Mouse (Mus musculus) layer of hippocampus, adult 2 months (tissue): ENCODE data around the gene Hfe2. TPM values are rescaled to one million over a fixed set of nuclear protein-coding genes. Genes with fewer than 3 reads are reported as not detected.
A peak's percentile ranks its signal among the peaks of the same experiment; 100 is the strongest.

ENCODE experiments used
- DNase-seq, 2 experiments: peaks; one replicate each; pipeline ENCODE4 v3.0.0; 2022; ENCODE audit warnings: low spot score in 2 of 2
- H3K27ac ChIP-seq: fragments of 200-600 bp; 2 replicates; pipeline ENCODE4 v1.8.1; 2022
- H3K4me3 ChIP-seq: fragments of 200-600 bp; 2 replicates; pipeline ENCODE4 v1.8.1; 2022; ENCODE audit warnings: mild to moderate bottlenecking
- CTCF ChIP-seq: fragments of 200-600 bp; conservative IDR thresholded peaks from 2 replicates; pipeline ENCODE4 v1.8.1; 2022; ENCODE audit warnings: antibody characterized with exemption, mild to moderate bottlenecking, moderate library complexity
- total RNA-seq, 2 experiments: library from RNA; stranded (reverse); gene quantifications; 2 replicates each; pipeline ENCODE4 v1.2.3; 2021

The Hfe2 gene
- total RNA-seq, 2 experiments from 2014 or later, result 0.23 TPM; not detected in 1

DNA sequence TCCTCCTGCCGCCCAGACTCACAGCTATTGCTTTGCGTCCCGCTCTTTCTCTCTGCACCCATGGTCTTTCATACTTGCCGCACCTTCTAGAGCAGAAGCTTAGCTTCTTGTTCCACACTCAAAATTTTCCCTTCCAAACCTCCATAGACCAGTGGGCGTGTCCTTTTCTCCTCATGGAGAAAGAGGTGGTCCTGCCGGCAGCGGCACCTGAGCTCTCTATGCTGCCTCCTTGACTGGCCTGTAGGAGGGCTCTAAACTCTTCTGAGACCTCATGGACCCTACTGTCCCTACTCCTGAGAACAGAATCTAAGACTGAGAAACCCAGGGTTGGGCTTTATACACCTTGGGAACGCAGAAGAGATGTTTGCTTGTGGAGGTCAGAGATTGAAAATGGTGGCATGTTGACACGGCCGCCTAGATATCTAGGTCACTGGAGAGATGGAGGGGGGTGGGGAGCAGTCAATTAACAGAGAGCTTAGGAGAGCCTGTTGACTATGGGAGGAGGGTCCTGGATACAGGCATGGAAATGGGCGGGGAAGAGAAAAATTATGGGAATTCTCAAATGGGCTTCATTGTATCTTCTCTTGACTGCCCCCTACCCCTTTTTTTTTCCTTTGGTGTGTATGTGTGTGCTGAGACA, 45.1 kb downstream of the Hfe2 start:
- no peak for TF ChIP-seq CTCF
- no peak for DNase-seq
- Histone ChIP-seq H3K4me3 (no peak overlapping the region), H3K27ac (no peak overlapping the region; the same call in 1 of the 2 replicates)

DNA sequence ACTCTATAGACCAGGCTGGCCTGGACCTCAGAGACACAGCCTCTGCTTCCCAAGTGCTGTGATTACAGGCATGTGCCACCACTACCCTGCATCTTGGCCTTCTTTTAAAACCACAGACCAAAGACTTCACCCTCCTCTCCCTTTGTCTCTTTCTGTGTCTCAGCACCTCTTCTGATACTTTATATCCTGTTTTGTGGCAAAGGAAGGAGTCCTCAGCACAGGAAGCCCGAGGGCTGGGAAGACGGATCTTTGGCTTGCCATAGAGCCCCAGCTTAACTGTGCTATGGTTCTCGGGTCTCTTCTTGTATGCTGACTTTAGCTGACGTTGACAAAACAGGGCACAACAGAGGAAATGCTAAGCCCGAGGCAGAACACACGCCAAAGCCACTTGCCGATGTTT, 45.7 kb downstream of the Hfe2 start:
- Histone ChIP-seq H3K27ac (no peak overlapping the region; the same call in 1 of the 2 replicates), H3K4me3 (no peak overlapping the region)
- no peak for TF ChIP-seq CTCF
- no peak for DNase-seq

DNA sequence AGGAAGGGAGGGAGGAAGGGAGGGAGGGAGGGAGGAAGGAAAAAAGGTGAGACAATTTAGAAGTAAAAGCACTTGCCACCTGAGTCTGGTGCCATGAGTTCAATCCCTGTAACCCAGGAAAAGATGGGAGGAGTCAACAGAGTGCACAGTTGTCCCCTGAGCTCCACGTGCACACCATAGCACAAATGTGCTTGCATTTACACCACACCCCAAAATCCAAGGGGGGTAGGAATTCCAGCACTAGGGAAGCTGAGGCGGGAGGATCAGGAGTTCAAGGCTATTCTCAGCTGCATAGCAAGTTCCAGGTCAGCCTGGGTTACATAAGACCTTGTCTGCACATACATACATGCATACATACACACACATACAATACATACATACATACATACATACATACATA, 46.4 kb downstream of the Hfe2 start:
- no peak overlapping the region for H3K4me3 ChIP-seq
- peak overlapping the region; percentile 60; the same call in 1 of the 2 replicates for H3K27ac ChIP-seq
- no peak for TF ChIP-seq CTCF
- DNase-seq, result no peak

GRCm38 (mm10) chr3:96571896-96572698, 47.1 kb downstream of the Hfe2 start:
- H3K27ac ChIP-seq, result peak overlapping the region; percentile 60; the same call in 1 of the 2 replicates
- no peak for TF ChIP-seq CTCF
- H3K4me3 ChIP-seq, result no peak overlapping the region
- DNase-seq, result no peak

DNA sequence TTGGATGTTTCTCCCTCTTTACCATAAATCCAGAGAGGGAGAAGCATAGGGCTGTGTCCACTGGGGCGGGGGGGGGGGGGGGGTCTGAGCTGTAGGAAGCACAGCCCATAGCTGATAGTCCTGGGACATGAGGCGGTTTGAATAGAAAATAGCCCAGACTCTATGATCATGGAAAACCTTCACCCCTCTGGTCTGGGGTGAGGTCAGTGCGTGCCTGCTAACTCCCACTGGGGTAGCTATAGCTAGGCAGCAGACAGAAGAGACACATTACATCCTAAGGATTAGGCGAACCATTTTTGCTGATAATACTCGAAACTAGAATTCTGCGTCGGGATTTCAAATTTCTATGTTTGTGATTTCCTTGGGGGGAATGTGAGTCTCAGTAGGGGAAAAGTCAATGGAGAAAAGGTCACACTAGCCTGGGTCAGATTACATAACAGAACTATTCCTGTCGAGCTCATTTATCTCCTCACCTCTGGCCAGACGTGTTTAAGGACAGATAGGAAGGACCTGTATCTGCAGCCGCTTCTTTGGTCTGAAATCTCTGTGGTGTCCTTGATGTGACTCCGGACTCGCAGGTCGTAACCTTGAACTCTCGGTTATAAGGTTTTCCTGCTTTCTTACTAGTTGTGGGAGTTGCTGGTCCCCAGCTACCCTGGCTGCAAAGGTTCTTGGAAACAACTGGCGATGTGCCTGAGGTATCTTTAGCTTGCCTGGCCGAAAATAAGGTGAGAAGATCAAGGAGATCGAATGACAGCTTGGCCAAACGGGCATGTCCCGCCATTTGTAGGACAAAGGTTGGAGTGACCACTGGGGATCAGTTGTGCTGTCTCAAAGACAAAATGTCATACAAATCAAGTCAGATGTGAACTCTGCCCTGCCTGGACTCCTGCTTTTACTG, 48.9 kb downstream of the Hfe2 start:
- no peak for DNase-seq
- Histone ChIP-seq H3K4me3 (no peak overlapping the region), H3K27ac (no peak overlapping the region)
- TF ChIP-seq CTCF, result no peak

- DNase-seq, result no peak
- H3K27ac ChIP-seq, result peak overlapping the region; percentile 82; the same call in 1 of the 2 replicates
- H3K4me3 ChIP-seq, result no peak overlapping the region
- no peak for TF ChIP-seq CTCF
These were observed 50.5 kb downstream of the Hfe2 start for GRCm38 (mm10) chr3:96575272-96575984.

GRCm38 (mm10) chr3:96576005-96576658, 51.2 kb downstream of the Hfe2 start:
- Histone ChIP-seq H3K4me3 (peak overlapping the region; percentile 33), H3K27ac (peak overlapping the region; percentile 82)
- DNase-seq, result no peak
- TF ChIP-seq CTCF, result no peak

DNA sequence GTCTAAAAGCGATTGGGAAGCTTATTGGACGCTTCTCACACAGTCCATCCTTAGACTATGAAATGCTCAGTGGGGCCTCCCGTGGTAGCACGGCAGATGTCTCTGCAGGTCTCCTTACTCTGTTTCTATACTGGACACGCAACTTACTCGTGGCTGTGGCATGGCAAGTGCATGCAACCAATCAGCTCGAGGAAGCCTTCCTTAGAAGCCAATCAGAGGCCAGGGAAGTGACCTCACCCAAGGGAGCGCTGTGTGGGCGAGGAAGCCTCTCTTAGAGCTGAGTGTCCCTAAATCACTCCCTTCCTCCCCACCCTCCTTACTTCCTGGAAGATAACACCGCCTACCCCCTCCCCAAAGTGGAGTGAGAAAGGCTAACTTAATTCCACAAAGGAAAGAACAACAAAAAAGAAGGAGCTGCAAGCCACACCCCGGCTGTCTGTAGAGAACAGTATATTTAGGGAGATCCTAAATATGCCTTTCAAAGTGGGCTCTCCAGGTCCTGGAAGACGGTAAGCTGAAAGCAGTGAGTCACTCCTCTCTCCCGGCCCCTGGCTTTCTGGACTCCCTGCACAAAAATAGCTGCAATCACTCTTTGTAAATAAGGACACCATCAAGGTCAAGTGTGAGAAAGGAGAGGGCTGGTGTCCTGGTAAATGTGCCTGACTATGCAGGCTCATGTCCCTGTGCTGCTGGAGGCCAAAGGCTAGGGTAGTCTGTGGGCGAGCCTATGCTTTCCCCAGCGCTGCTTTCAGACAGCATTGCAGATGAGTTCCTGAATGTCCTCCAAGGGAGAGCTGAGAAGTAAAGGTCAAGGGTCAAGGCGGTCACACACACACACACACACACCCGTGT, 51.9 kb downstream of the Hfe2 start, which contains the start of gene Gm16253:
Gm16253 (plus strand) TSS at position 295 of the 852 bp plus-strand sequence.
- H3K27ac ChIP-seq, result peak within 1 kb of the TSS; percentile 82
- peak within 1 kb of the TSS; percentile 33 for H3K4me3 ChIP-seq
- peak; percentile 76 to 87 for DNase-seq
- 0 out of 2 replicates have a peak, but pooled peaks have one; percentile 16 for TF ChIP-seq CTCF

DNA sequence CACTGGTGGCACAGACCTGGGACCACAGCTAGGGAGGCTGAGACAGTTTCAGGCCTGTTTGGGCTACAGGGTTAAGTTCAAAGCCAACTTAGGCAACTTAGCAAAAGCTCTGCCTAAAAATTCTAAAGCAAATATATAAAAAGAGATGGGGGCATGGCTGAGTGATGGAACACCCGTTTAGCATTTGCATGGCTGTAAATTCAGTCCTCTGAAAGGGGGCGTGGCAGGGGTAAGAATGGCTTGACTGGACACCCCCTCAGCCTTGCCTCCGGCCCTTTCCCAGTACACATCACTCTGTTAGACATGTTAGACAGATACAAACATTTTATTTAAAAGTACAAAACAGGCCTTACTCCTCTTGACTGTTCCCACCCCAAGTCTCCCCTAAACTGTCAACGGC, 52.6 kb downstream of the Hfe2 start:
- TF ChIP-seq CTCF, result no peak
- no peak for DNase-seq
- H3K4me3 ChIP-seq, result no peak overlapping the region
- peak overlapping the region; percentile 82; the same call in 1 of the 2 replicates for H3K27ac ChIP-seq

Other genes with a start within 250 kb of the Hfe2 start
- gene Fcgr1, start 231.2 kb upstream of the Hfe2 start, total RNA-seq, result 1 to 10 TPM; 2.2 to 2.3 TPM
- not detected for gene BC107364, start 72.9 kb upstream of the Hfe2 start, total RNA-seq
- gene Txnip, start 32.8 kb downstream of the Hfe2 start, total RNA-seq, result 10 to 100 TPM; 22.6 to 36.4 TPM
- gene Gm16253, start 51.8 kb downstream of the Hfe2 start, total RNA-seq, result not detected
- 10 to 100 TPM; 32.1 to 34.4 TPM for gene Polr3gl, start 69.0 kb downstream of the Hfe2 start, total RNA-seq
- gene Ankrd34a, start 71.5 kb downstream of the Hfe2 start, total RNA-seq, result 10 to 100 TPM; 55.2 to 56.7 TPM
- 10 to 100 TPM; 29.0 to 29.1 TPM for gene Lix1l, start 76.0 kb downstream of the Hfe2 start, total RNA-seq
- 10 to 100 TPM; 51.4 to 52.0 TPM for gene Rbm8a, start 104.8 kb downstream of the Hfe2 start, total RNA-seq
- 10 to 100 TPM; 57.1 to 59.6 TPM for gene Pex11b, start 110.2 kb downstream of the Hfe2 start, total RNA-seq
- under 1 TPM; 0.12 to 0.87 TPM for gene Gm42957, start 110.3 kb downstream of the Hfe2 start, total RNA-seq
- gene Itga10, start 120.4 kb downstream of the Hfe2 start, total RNA-seq, result 1 to 10 TPM; 2.0 to 3.1 TPM
- 1 to 10 TPM; 6.3 to 6.7 TPM for gene Ankrd35, start 145.0 kb downstream of the Hfe2 start, total RNA-seq
- 10 to 100 TPM; 32.5 to 44.4 TPM for gene Pias3, start 171.2 kb downstream of the Hfe2 start, total RNA-seq
- 10 to 100 TPM; 15.0 to 16.2 TPM for gene Nudt17, start 183.4 kb downstream of the Hfe2 start, total RNA-seq
- gene Polr3c, start 202.5 kb downstream of the Hfe2 start, total RNA-seq, result 10 to 100 TPM; 23.5 to 24.0 TPM
- 10 to 100 TPM; 59.7 to 61.3 TPM for gene Rnf115, start 202.5 kb downstream of the Hfe2 start, total RNA-seq